Mouse (Mus musculus): ENCODE measurements around the gene Calb2. TPM values are rescaled to one million over a fixed set of nuclear protein-coding genes. Genes with fewer than 3 reads are reported as not detected.

Gene Calb2
- polyA plus RNA-seq, 1 experiment from 2014 or later: 0.15 TPM

DNA sequence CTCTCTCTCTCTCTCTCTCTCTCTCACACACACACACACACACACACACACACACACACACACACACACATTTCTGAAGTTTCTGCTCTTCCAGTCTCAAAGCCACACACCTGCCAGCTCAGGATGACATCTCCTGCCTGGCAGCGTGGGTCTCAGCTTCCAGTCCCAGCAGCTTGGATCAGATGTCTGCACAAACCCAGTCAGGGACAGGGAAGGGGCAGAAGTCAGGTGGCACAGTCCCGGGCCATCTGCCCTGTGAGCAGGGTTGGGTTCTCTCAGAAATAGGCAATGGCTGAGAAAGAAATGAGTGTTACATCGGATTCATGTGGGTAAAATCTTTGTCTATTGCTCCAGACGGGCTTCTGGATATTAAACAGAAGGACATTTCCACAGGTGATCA is 27.2 kb downstream of the Calb2 start:
- ATAC-seq (ENCODE audit: insufficient read depth, low FRiP score): no peak
- H3K4me1 ChIP-seq (ENCODE audit: control insufficient read depth, insufficient read depth, low read length): no peaks in the 10 kb centered on the region
- no peak overlapping the region for H3K9ac ChIP-seq (ENCODE audit: low read length)
- no peaks in the 10 kb centered on the region for H3K27me3 ChIP-seq (ENCODE audit: control insufficient read depth, insufficient read depth, low read length)
- no peaks in the 10 kb centered on the region for H3K36me3 ChIP-seq (ENCODE audit: control insufficient read depth, insufficient read depth, low read length)
- no peak overlapping the region for H3K27ac ChIP-seq (ENCODE audit: low read length)
- H3K4me3 ChIP-seq (replicated peaks; ENCODE audit: low read length): no peak overlapping the region
- H3K4me2 ChIP-seq (ENCODE audit: low read depth, low read length): no peak overlapping the region
- WGBS: 73% methylated on average over 4 of the region's 4 CpGs
- H3K9me3 ChIP-seq (replicated peaks; ENCODE audit: control insufficient read depth, low read length): no peaks in the 10 kb centered on the region

DNA sequence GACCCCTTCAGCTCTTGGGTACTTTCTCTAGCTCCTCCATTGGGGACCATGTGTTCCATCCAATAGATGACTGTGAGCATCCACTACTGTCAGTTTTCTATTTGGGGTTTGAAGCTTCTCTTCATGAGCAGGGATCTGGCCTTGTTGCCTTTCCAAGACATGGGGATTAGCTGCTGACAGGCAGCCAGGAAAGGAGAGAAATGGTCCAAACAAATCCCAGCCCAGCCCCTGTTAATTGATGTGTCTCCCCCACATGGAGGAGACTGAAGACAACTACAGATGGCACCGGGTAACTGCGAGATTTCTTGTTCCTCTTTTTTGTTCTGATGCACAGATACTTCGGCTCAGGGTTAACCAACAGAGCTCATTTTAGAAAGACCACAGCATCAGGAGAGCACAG is 27.9 kb downstream of the Calb2 start:
- no peak for ATAC-seq (ENCODE audit: insufficient read depth, low FRiP score)
- no peaks in the 10 kb centered on the region for H3K27me3 ChIP-seq (ENCODE audit: control insufficient read depth, insufficient read depth, low read length)

DNA sequence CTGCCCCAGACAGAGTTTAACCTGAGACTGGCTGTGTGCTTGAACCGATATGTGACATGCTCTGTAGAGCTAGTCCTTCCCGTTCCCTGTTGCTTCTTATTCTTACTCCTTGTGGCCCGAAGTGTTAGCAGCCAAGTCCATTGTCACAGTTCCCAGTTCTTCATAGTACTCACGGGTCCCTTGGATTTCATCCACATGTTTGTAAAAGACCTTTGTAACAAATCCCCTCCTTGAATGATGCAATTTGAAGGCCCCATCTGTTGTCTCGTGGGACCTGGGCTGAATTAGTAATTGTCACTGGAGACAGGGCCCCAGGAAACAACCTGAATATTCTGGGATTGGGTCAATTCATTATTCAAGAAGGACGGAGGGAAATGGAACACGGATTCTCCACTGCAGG is 32.5 kb downstream of the Calb2 start:
- no peak overlapping the region for H3K27ac ChIP-seq (ENCODE audit: low read length)
- no peaks in the 10 kb centered on the region for H3K27me3 ChIP-seq (ENCODE audit: control insufficient read depth, insufficient read depth, low read length)
- no peak overlapping the region for H3K4me3 ChIP-seq (replicated peaks; ENCODE audit: low read length)
- no peak overlapping the region for H3K4me2 ChIP-seq (ENCODE audit: low read depth, low read length)
- no peaks in the 10 kb centered on the region for H3K36me3 ChIP-seq (ENCODE audit: control insufficient read depth, insufficient read depth, low read length)
- no peak for ATAC-seq (ENCODE audit: insufficient read depth, low FRiP score)
- H3K4me1 ChIP-seq (ENCODE audit: control insufficient read depth, insufficient read depth, low read length): no peaks in the 10 kb centered on the region
- H3K9ac ChIP-seq (ENCODE audit: low read length): no peak overlapping the region
- no peaks in the 10 kb centered on the region for H3K9me3 ChIP-seq (replicated peaks; ENCODE audit: control insufficient read depth, low read length)
- 74% methylated on average over 7 of the region's 7 CpGs for WGBS

More for the DNA sequence above, 27.9 kb downstream of the Calb2 start:
- Histone ChIP-seq H3K27ac (ENCODE audit: low read length) (no peak overlapping the region), H3K36me3 (ENCODE audit: control insufficient read depth, insufficient read depth, low read length) (no peaks in the 10 kb centered on the region), H3K4me2 (ENCODE audit: low read depth, low read length) (no peak overlapping the region), H3K9ac (ENCODE audit: low read length) (no peak overlapping the region), H3K4me3 (replicated peaks; ENCODE audit: low read length) (no peak overlapping the region), H3K9me3 (replicated peaks; ENCODE audit: control insufficient read depth, low read length) (no peaks in the 10 kb centered on the region), H3K4me1 (ENCODE audit: control insufficient read depth, insufficient read depth, low read length) (no peaks in the 10 kb centered on the region)
- WGBS: 71% methylated on average over 3 of the region's 3 CpGs

DNA sequence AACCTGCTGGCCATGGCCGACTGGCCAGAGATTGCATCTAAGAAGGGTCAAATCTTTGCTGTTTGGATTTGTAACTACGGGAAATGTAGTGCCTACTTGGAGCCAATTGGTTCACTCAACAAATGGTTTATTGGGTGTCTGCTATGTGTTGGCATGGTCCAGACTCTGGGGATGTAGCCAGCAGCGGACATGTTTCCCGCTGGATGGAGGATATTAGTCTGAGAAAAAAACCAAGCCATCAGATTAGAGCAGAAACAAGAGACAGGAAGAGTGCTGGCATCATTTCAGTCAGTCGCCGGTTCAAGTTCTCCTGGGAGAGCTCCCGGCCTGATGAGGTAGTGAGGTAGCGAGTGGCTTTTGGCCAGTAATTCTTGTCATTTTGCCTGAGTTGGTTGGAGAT is 33.8 kb downstream of the Calb2 start:
- 90% methylated on average over 8 of the region's 8 CpGs for WGBS
- Histone ChIP-seq H3K9me3 (replicated peaks; ENCODE audit: control insufficient read depth, low read length) (no peaks in the 10 kb centered on the region), H3K4me2 (ENCODE audit: low read depth, low read length) (no peak overlapping the region), H3K27me3 (ENCODE audit: control insufficient read depth, insufficient read depth, low read length) (no peaks in the 10 kb centered on the region), H3K36me3 (ENCODE audit: control insufficient read depth, insufficient read depth, low read length) (no peaks in the 10 kb centered on the region), H3K27ac (ENCODE audit: low read length) (no peak overlapping the region), H3K4me3 (replicated peaks; ENCODE audit: low read length) (no peak overlapping the region), H3K9ac (ENCODE audit: low read length) (no peak overlapping the region), H3K4me1 (ENCODE audit: control insufficient read depth, insufficient read depth, low read length) (no peaks in the 10 kb centered on the region)
- no peak for ATAC-seq (ENCODE audit: insufficient read depth, low FRiP score)

DNA sequence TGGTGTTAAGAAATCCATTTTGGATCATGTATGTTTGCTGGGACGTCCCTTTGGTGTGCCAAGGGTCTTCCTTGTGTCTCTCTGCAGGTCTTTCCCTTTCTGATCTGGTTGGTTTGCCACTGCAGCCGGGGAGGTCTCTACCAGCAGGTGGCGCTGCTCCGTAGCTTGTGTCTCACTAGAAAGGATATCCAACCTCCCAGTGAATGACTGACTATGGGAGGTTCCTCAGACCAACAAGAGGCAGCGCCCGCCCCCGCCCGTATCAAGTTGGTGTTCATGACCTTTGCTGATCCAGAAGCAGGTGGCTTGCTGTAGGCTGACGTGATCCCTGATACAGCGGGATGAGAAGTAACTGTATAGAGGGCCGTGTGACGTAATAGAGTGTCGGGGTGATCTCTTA is 37.5 kb downstream of the Calb2 start:
- no peak overlapping the region for H3K4me2 ChIP-seq (ENCODE audit: low read depth, low read length)
- no peaks in the 10 kb centered on the region for H3K9me3 ChIP-seq (replicated peaks; ENCODE audit: control insufficient read depth, low read length)
- no peaks in the 10 kb centered on the region for H3K27me3 ChIP-seq (ENCODE audit: control insufficient read depth, insufficient read depth, low read length)
- peak; percentile 56 for ATAC-seq (ENCODE audit: insufficient read depth, low FRiP score)
- H3K9ac ChIP-seq (ENCODE audit: low read length): no peak overlapping the region
- no peak overlapping the region for H3K27ac ChIP-seq (ENCODE audit: low read length)
- WGBS: 16% methylated on average over 13 of the region's 13 CpGs
- no peaks in the 10 kb centered on the region for H3K36me3 ChIP-seq (ENCODE audit: control insufficient read depth, insufficient read depth, low read length)
- H3K4me3 ChIP-seq (replicated peaks; ENCODE audit: low read length): no peak overlapping the region
- no peaks in the 10 kb centered on the region for H3K4me1 ChIP-seq (ENCODE audit: control insufficient read depth, insufficient read depth, low read length)

DNA sequence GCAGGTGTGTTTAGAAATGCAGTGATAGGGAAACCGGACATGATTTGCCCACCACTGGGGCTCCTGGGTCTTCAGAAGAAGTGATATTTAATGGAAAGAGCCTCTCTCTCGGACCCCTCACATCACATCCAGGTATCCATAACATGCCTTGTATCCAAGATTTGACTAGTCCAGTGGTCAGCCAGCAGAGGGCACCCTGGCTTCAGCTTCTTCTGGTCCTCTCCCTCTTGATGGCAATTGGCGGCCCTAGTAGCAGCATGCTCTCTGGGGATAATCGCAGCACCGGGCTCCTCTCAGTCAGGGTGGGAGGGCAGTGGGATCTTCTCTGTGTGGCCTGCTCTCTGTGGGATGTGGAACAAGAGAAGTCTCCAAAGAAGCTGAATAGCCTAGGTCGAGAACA is 48.3 kb downstream of the Calb2 start:
- Histone ChIP-seq H3K9me3 (replicated peaks; ENCODE audit: control insufficient read depth, low read length) (no peaks in the 10 kb centered on the region), H3K4me1 (ENCODE audit: control insufficient read depth, insufficient read depth, low read length) (no peaks in the 10 kb centered on the region), H3K27ac (ENCODE audit: low read length) (no peak overlapping the region), H3K4me3 (replicated peaks; ENCODE audit: low read length) (no peak overlapping the region), H3K27me3 (ENCODE audit: control insufficient read depth, insufficient read depth, low read length) (no peaks in the 10 kb centered on the region), H3K9ac (ENCODE audit: low read length) (no peak overlapping the region), H3K4me2 (ENCODE audit: low read depth, low read length) (no peak overlapping the region), H3K36me3 (ENCODE audit: control insufficient read depth, insufficient read depth, low read length) (no peaks in the 10 kb centered on the region)
- no peak for ATAC-seq (ENCODE audit: insufficient read depth, low FRiP score)
- WGBS: 47% methylated on average over 6 of the region's 6 CpGs

DNA sequence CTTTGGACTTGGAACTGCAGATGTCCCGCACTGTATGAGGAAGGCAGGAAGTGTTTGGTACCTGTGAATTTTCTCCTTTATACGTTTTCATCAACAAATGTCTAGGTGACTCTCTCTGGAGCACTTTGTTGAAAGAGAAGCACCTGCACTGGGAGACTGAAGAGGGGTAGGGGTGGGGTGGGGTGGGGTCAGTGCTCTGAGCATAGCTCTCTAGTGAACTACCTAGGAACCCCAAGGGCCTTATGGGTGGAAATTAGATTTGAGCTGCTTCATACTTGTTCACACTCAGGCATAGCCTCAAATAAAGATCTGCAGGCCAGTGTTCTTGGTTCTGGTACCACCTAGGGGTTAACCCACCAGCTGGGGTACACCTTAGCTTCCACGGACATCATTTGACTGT is 65.4 kb downstream of the Calb2 start, which contains the start of gene Gm17720:
Gene Gm17720, minus strand, starts transcription at position 101 of the 400 bp plus-strand sequence.
- H3K4me3 ChIP-seq (replicated peaks; ENCODE audit: low read length): no peak within 1 kb of the TSS
- no peak within 1 kb of the TSS for H3K27ac ChIP-seq (ENCODE audit: low read length)
- H3K4me1 ChIP-seq (ENCODE audit: control insufficient read depth, insufficient read depth, low read length): no peaks in the 10 kb centered on the region
- no peaks in the 10 kb centered on the region for H3K27me3 ChIP-seq (ENCODE audit: control insufficient read depth, insufficient read depth, low read length)
- ATAC-seq (ENCODE audit: insufficient read depth, low FRiP score): no peak
- H3K4me2 ChIP-seq (ENCODE audit: low read depth, low read length): no peak within 1 kb of the TSS
- H3K36me3 ChIP-seq (ENCODE audit: control insufficient read depth, insufficient read depth, low read length): no peaks in the 10 kb centered on the region
- WGBS: 94% methylated on average over 3 of the region's 3 CpGs
- H3K9me3 ChIP-seq (replicated peaks; ENCODE audit: control insufficient read depth, low read length): no peaks in the 10 kb centered on the region
- no peak within 1 kb of the TSS for H3K9ac ChIP-seq (ENCODE audit: low read length)

DNA sequence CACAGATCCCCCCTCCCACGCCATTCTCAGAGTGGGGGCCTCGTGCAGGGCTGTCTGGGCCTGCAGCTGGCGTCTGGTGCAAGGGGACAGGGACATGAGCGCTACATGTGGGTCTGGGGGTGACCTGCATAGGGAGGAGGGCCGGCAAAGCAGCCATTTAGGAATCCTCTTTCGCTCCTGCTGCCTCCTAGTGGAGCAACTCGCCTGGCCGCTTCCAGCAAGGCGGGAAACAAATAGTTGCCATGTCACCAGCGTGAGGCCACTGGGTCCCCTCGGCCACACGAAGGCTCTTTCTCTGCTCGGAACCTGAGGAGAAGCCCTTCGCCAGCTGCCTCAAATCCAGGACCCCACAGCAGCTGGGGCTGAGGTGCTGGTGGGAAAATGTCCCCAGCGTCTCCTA is 66.3 kb downstream of the Calb2 start:
- H3K9ac ChIP-seq (ENCODE audit: low read length): no peak overlapping the region
- no peak overlapping the region for H3K27ac ChIP-seq (ENCODE audit: low read length)
- no peaks in the 10 kb centered on the region for H3K36me3 ChIP-seq (ENCODE audit: control insufficient read depth, insufficient read depth, low read length)
- H3K27me3 ChIP-seq (ENCODE audit: control insufficient read depth, insufficient read depth, low read length): no peaks in the 10 kb centered on the region
- no peaks in the 10 kb centered on the region for H3K4me1 ChIP-seq (ENCODE audit: control insufficient read depth, insufficient read depth, low read length)
- WGBS: 81% methylated on average over 15 of the region's 15 CpGs
- H3K4me2 ChIP-seq (ENCODE audit: low read depth, low read length): no peak overlapping the region
- no peak overlapping the region for H3K4me3 ChIP-seq (replicated peaks; ENCODE audit: low read length)
- no peak for ATAC-seq (ENCODE audit: insufficient read depth, low FRiP score)
- no peaks in the 10 kb centered on the region for H3K9me3 ChIP-seq (replicated peaks; ENCODE audit: control insufficient read depth, low read length)

DNA sequence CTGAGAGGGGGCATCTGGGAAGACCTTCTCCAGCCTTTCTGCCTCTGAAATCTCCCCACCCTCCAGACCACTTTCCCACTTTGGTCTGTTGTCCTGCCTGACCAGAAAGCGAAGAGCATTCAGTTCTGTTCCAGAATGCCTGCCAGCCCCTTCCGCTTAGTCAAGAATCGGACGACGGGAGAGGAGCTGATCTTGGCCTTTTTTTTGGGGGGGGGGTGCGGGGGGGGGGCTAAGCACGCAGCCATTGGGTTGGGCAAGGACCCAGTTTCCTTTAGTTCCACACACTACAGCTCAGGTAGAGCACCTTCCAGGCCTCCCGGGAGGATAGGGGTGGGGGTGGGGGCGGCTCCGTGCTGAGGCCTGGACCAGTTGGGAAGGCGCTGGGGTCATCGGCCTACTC is 67.1 kb downstream of the Calb2 start, which contains the start of gene Gm21964:
Gene Gm21964, plus strand, starts transcription at position 301 of the 400 bp plus-strand sequence.
- H3K4me2 ChIP-seq (ENCODE audit: low read depth, low read length): no peak within 1 kb of the TSS
- no peak within 1 kb of the TSS for H3K27ac ChIP-seq (ENCODE audit: low read length)
- no peaks in the 10 kb centered on the region for H3K27me3 ChIP-seq (ENCODE audit: control insufficient read depth, insufficient read depth, low read length)
- WGBS: 79% methylated on average over 12 of the region's 12 CpGs
- no peak within 1 kb of the TSS for H3K4me3 ChIP-seq (replicated peaks; ENCODE audit: low read length)
- no peaks in the 10 kb centered on the region for H3K4me1 ChIP-seq (ENCODE audit: control insufficient read depth, insufficient read depth, low read length)
- no peaks in the 10 kb centered on the region for H3K36me3 ChIP-seq (ENCODE audit: control insufficient read depth, insufficient read depth, low read length)
- H3K9ac ChIP-seq (ENCODE audit: low read length): no peak within 1 kb of the TSS
- no peaks in the 10 kb centered on the region for H3K9me3 ChIP-seq (replicated peaks; ENCODE audit: control insufficient read depth, low read length)
- ATAC-seq (ENCODE audit: insufficient read depth, low FRiP score): no peak

DNA sequence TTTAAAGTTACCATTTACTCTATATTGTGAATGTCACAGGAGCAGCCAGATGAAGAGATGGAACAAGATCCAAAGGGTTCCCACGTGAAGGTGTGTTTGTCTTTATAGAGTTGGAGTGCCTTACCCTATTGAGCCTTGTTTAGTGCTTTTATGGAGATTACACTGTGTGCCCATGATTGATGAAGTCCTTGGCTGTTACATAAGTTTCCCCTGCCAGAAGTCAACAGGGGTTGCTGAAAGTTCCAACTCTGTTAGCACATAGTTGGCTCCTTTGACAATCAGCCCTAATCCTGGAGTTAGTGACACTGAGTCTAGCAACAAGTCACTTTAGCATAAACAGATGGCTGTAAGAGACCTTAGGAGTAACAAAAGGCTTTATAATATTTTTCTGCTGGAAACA is 76.1 kb downstream of the Calb2 start:
- H3K4me1 ChIP-seq (ENCODE audit: control insufficient read depth, insufficient read depth, low read length): no peaks in the 10 kb centered on the region
- peak; percentile 50; the same call in 1 of the 2 replicates for ATAC-seq (ENCODE audit: insufficient read depth, low FRiP score)
- no peaks in the 10 kb centered on the region for H3K27me3 ChIP-seq (ENCODE audit: control insufficient read depth, insufficient read depth, low read length)
- H3K27ac ChIP-seq (ENCODE audit: low read length): no peak overlapping the region
- H3K9me3 ChIP-seq (replicated peaks; ENCODE audit: control insufficient read depth, low read length): peaks cover 11% of the 10 kb centered on the region
- WGBS: 36% methylated on average over 1 of the region's 1 CpGs
- H3K9ac ChIP-seq (ENCODE audit: low read length): no peak overlapping the region
- H3K4me2 ChIP-seq (ENCODE audit: low read depth, low read length): no peak overlapping the region
- H3K4me3 ChIP-seq (replicated peaks; ENCODE audit: low read length): no peak overlapping the region
- peaks cover 16% of the 10 kb centered on the region for H3K36me3 ChIP-seq (ENCODE audit: control insufficient read depth, insufficient read depth, low read length)
